Mouse (Mus musculus) cortical plate, adult 2 months (tissue): Measurements from ENCODE around the gene Lats2.

Experiments used
- CTCF ChIP-seq: fragments of 200-500 bp; IDR thresholded peaks from 2 replicates; pipeline ENCODE4 v1.5.1; 2011; ENCODE audit warnings: mild to moderate bottlenecking, control low read depth, low read length; ENCODE audit not compliant: insufficient read depth; ENCODE audit errors: extremely low read depth
- POLR2A ChIP-seq: fragments of 200-500 bp; IDR thresholded peaks from 2 replicates; pipeline ENCODE4 v1.6.1; 2011; ENCODE audit warnings: mild to moderate bottlenecking, low read length, control low read depth; ENCODE audit not compliant: insufficient read depth; ENCODE audit errors: extremely low read depth

DNA sequence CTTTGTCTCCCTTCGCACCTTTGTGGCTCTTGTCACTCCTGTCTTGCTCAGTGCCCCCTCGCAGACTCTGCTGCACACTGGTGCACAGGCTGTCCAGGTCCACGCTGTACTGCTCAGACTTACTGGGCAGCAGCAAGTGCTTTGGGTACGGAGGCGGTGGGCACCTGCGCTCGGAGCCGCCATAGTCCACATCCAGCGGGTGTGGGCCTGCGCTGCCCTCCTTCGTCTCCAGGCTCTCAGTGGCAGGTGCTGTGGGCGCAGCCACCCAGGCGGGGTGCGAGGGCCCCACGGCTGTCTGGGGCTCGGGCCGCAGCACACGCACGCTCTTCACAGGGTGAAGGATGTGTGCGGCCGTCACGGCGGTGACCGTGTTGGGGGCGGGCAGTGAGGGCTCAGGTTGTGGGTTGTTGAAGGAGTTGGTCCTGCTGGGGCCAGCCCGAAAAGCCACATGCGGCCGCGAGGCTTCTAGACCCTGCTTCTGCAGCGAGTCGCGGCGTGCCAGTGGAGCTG is 58.7 kb downstream of the Lats2 start:
- TF ChIP-seq CTCF: no peak
- no peak for TF ChIP-seq POLR2A
